Mouse (Mus musculus): ENCODE data around the gene Fam161b.
A peak's percentile ranks its signal among the peaks of the same experiment; 100 is the strongest.
"Not testable (repeated sequence)": the region's sequence is repeated elsewhere in the genome, so short reads cannot be mapped to it uniquely, and the experiment has no call there.

Fam161b gene

DNA sequence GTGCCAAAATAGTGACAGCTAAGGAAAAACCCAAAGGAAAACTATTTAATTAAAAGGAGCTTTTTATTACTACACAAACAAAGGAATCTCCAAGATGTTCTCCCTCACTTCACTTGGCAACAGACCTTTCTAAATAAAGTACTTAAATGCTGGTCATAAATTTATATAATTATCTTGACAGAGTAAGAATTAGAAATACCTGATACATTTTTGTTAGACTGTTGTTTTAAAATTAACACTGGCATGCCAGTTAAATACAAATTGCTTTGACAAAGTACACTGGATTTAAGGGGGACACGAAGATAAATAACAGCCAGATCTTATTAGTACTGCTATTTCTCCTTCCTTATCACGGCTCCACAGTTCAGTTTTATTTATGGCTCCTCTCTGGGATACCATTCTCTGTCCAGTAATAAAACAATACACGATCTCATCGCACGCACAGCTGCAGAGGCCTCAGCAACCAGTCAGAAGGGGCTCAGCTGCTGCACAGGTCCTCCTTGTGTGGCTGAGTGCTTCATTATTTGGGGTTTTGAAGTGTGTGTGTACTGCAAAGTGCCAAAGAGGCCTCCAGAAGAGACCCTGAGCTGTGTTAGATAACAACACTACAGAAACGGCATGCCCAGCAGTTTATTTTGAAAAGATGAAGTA is 12.3 kb upstream of the Fam161b start:
- DNase-seq: no peak

DNA sequence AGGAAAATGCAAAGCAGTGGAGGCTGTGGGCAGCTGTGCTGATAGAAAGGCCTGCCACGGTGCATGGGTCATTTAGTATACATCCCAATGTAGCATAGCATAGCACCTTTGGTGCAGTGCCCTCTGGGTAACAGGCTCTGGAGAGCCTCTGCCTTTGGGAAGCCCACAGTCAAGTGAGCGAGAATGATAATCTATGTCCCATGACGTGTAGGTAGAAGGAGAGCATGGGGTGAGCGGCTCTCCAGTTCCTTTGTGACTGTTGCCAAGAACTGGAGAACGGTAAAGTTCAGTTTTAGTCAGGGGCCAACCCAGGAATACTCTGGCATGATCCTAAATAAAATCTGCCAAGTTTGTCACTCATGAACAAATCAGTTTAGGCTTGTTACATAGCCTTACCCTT is 10.0 kb upstream of the Fam161b start:
- no peak for DNase-seq

DNA sequence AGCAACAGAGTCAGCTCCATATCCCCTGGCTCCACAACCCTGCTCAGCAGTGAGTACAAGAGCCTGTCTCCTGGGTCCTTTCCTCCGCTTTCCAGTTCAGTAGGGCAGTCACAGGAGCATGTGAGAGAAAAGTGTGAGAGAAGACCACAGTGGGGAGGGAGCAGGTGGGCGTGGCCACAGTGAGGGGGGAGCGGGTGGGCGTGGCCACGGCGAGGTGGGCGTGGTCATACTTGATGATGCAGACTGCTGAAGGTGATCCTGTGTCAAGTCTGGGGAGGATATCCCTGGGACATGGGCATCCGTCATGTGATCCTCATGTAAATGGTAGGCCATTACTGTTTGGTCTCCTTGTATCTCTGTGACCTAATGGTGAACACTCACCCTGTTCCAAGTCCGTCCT is 5.3 kb upstream of the Fam161b start:
- DNase-seq: no peak

DNA sequence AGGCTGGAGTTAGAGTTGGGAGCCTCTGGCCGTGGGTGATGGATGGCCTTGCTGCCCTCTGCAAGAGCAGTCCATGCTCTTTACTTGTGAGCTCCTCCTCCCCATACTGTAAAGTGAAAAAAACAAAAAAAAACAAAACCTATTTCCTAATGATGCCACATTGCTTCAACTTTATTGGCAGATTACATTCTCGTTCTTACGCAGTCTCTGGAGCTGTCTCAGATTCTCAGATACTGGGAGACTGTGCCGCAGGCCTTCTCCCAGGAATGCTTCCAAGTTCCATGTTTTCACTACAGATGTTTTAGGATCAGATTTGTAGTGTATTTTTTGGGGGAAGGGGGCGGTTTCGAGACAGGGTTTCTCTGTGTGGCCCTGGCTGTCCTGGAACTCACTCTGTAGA is 3.5 kb upstream of the Fam161b start:
- no peak for DNase-seq

DNA sequence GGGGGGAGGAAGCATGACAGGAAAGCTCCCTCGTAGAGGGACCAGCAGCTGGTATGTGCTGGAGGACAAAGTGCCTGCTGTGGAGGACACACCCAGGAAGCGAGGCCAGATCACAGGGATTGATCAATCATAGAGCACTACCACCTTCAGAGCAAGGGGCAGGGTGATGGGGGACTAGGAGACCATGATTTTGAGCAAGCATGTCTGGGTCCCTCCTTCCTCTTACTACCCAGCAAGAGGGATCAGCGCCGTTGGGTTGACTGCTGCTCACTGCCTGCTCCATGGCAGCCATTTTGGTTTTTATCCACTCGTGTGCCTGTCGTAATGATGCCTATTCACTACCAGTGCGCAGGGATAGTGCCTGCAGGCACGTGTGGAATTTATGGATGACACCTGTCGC is 2.7 kb upstream of the Fam161b start:
- DNase-seq: no peak

DNA sequence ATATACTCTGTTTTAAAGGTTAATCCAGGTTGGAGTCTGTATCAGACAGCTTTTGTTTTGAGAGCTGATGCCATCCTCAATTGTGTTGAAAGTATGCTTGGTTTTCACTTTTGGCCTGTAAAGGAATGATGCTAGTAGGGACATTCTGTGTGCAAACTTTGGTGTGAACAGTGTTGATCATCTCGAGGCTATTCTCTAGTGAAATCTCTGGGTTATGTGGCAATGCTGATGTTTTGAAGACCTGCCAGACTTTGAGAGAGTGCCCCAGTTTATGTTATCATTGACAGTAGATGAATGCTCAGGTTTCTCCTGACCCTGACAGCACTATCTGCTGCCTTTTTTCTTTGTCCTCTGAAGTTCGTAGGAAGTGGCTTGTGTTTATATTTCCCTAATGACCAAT is 1.2 kb upstream of the Fam161b start:
- DNase-seq: no peak

DNA sequence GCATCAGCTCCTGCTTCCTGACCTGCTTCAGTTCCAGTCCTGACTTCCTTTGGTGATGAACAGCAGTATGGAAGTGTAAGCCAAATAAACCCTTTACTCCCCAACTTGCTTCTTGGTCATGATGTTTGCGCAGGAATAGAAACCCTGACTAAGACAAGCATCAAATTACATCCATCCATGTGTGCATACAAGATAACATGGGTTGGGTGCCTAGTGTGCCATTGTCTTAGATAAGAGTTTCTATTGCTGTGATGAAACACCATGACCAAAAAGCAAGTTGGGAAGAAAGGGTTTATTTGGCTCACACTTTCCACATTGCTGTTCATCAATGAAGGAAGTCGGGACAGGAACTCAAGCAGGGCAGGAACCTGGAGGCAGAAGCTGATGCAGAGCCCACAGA is 2.9 kb downstream of the Fam161b start:
- DNase-seq: not testable (repeated sequence)

DNA sequence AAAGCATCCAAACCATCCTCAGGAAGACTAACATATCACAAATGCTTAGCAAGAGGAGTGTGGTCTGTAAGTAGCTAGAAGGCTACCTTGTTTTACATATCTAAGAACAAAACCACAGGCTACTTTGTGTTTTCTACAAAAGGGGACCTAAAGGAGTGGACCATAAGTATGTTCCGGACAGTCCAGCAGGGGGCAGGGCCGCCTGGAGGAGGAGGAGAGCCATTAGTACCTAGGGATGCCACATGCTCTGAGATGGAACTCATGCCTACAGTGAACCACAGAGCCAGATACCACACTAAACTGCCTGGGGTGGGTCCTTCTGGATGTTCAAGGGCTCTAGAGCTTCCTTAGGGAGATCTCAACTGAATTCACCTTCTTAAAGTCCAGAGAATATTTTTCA is 14.4 kb downstream of the Fam161b start:
- peak; percentile 54 for DNase-seq

DNA sequence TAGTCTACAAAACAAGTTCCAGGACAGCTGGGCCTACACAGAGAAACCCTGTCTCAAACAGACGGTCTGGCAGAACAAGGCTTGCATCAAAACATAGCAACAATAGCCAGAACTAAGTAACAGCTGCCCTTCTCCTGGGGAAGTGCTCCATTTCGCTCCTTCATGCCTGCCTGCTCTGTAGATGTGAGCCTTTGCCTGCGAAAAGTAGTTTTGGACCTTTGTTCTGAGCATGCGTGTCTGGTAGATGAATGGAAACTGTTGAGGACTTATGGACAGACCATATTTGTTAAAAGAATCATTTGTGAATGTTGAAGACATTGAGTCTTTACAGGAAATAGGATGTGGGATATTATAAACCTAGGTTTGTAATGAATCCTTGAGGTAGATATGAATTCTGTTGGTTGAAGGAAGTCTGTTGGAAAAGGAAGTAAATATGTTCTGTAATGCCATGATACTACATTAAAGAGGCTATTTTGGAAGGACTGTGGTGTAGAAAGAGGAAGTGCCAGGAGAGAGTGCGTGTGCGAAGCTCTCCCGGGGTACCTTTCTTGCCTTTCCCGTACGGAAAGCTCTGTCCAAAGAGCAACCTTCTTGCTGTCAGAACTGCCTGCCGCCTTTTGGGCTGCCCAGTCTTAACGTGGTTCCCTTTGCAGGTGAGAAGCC is 24.5 kb downstream of the Fam161b start:
- no peak for DNase-seq

DNA sequence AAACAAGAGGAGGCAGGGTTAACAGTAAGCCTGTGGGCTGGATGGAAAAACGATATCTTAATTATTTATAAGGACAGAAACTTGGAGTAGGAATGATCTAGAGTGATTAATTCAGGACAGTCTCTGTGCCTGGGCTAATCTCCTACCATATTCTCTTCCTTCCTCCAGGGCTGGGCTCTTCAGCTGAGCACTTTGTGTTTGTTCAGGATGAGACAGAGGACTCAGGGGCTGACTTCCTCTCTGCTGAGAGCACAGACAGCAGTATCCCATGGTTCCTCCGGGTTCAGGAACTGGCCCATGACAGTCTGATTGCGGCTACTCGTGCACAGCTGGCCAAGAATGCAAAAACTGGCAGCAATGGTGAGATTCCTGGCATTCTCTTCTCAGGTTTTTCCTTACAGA is 34.5 kb downstream of the Fam161b start:
- no peak for DNase-seq

DNA sequence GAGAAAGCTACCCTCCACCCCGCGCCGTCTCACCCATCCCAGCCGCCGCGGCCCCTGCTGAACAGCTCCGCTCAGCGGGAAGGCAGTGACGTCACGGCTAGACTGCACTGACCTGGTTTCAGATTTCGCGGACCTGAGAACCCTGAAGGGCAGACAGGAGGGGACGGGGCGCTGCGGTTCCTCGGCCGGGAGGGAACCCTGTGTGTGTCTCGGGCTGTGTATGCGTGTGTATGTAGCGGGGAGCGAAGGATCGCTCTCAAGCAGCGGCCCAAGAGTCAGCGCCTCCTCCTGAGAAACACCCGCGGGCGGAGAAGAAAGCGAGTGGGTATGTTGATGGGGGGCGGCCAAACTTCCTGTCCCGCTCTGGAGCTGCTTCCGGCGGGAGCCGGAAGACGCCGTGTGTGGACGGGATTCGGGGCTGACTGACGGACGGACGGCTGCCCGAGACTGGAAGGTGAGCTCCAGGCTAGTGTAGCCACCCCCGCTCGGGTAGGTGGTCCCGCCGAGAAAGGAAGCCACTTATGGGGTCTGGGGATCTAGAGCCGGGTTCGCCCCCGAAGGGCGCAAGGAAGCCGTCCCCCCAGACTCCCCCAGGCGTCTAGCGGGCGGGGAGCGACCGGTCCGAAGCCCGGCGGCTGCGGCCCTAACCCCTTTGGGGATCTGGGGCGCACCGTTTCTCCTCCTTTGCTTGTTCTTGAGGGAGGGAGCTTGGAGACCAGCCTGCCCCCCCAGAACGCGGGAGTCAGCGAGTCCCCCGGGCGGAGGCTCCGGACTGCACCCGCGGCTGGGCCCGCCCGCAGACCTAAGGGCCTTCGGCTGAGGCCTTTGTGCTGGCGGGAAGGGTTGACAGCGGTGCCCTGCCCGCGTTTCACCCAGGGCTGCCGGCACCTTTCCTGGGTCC is 44.7 kb downstream of the Fam161b start, which contains the start of gene Zfp410:
Gene Zfp410 (plus strand): TSS at position 132 of the 901 bp plus-strand sequence.
- peak; percentile 94 for DNase-seq

DNA sequence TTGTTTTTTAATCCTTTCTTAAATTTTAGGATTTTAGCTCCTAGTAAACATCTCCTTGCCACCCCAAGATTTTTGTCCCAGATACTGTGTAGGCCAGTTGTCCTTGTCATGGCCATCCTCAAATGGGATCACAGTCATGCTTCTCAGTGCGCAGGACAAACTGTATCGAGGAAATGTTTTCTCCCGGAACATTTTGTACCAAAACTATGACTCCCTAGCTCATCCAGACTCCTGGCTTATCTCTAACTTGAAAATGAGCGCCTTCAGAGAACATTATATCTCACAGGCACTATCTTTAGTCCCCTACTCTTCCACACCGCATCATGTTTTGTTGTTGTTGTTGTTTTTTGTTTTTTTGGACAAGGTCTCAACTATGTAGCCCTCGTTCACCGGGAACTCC is 45.6 kb downstream of the Fam161b start:
- DNase-seq: no peak

DNA sequence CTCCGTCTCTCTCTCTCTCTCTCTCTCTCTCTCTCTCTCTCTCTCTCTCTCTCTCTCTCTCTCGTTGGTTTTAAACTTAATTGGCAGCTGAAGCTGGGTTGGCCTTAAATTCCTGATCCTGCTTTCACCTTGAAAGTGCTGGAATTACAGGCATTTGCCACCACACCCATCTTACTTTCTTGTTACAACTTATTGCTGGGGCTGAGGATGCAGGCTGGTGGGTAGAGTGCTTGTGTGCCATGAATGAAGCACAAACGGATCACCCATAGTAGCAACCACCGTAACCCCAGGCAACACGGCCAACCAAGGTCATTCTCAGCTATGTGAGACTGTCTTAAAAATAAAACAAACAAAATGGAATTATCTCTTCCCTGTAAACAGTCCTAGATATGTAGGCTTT is 50.3 kb downstream of the Fam161b start:
- DNase-seq: no peak

DNA sequence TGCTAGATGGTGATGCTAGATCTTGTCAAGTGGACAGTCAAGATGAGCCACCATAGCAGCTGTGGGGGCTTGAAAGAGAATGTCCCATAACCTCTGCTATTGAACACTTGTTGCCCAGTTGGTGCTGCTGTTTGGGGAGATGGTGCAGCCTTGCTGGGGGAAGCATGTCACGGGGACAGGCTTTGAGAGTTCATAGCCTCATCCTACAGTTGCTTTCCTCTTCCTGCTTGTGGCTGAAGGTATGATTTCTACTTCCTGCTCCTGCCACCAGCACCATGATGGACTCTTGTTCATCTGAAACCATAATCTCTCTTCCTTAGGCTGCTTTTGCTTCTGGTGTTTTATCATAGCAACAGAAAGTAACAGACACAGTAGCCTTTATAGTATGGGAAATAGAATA is 57.1 kb downstream of the Fam161b start:
- DNase-seq: no peak

DNA sequence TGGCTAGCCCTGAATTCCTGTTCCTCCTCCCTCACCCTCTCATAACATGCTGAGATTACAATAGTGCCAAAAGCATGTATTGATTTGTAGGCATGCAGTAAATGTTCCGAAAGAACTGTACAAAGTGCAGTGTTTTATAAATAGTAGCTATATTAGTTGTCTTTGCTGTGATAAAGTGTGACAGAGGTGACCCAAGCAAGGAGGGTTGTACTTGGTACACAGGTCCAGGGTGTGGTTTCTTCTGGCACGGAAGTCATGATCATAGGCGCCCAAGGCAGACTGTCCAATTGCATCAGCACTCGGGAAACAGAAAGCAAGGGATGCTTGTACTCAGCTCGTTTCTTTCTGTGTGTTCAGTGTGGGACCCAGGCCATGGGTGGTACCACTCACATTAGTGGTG is 57.5 kb downstream of the Fam161b start:
- DNase-seq: no peak

DNA sequence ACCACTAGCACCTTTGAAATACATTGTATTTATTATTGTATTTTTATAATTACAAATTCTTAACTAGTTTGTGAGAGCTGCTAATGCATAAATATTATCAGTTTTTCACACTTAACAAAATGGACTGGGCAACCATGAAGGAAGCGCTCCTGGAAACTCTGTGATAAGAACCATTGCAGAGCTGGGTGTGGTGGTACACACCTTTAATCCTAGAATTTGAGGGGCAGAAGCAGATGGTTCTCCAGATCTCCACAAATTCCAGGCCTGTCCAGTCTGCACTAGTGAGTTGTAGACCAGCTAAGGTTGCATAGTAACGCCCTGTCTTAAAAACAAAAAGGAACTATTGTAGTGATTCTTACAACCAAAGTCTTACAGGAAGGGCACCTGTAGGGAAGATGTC is 62.4 kb downstream of the Fam161b start:
- no peak for DNase-seq

DNA sequence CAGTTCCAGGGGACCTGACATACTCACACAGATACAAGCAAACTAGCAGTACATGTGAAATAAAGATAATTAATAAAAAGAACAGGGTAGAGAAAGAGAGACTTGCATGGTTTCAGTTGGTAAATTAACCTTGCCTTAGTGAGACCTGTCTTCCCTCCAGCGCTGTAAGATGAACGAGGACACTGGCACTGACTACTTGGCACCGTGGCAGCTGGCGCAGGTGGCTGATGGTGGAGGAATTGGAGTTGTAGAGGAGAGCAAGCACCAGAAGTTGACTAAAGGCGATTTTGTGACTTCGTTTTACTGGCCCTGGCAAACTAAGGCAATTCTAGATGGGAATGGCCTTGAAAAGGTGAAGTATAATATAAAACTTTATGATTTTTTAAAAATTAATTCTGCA is 63.8 kb downstream of the Fam161b start:
- no peak for DNase-seq

All from retina, postnatal 1 day (tissue).